Mouse (Mus musculus): ENCODE measurements around the gene Ubxn6.
"Not testable (repeated sequence)": the region's sequence is repeated elsewhere in the genome, so short reads cannot be mapped to it uniquely, and the experiment has no call there.

Gene Ubxn6

GRCm38 (mm10) chr17:56074827-56075208, at the start of gene Ubxn6:
TSS of gene Ubxn6 (minus strand) at chr17:56075028.
- DNase-seq (ENCODE audit: low read depth, low spot score): peak; percentile 92

GRCm38 (mm10) chr17:56123681-56124340, 49.0 kb upstream of the Ubxn6 start:
- DNase-seq (ENCODE audit: low read depth, low spot score): no peak

- no peak for DNase-seq (ENCODE audit: low read depth, low spot score)
Observed at GRCm38 (mm10) chr17:56123161-56123560, 48.3 kb upstream of the Ubxn6 start.

- DNase-seq (ENCODE audit: low read depth, low spot score): no peak
Observed at GRCm38 (mm10) chr17:56121826-56122225, 47.0 kb upstream of the Ubxn6 start, which contains the start of gene Lrg1. TSS of gene Lrg1 (minus strand) at chr17:56122001.

- no peak for DNase-seq (ENCODE audit: low read depth, low spot score)
Observed at GRCm38 (mm10) chr17:56119981-56120880, 45.4 kb upstream of the Ubxn6 start.

GRCm38 (mm10) chr17:56119431-56119830, 44.6 kb upstream of the Ubxn6 start:
- DNase-seq (ENCODE audit: low read depth, low spot score): no peak

- no peak for DNase-seq (ENCODE audit: low read depth, low spot score)
Observed at GRCm38 (mm10) chr17:56117251-56117710, 42.5 kb upstream of the Ubxn6 start, which contains the start of gene Plin5. TSS of gene Plin5 (minus strand) at chr17:56117596.

- no peak for DNase-seq (ENCODE audit: low read depth, low spot score)
Observed at GRCm38 (mm10) chr17:56116193-56116592, 41.4 kb upstream of the Ubxn6 start.

GRCm38 (mm10) chr17:56112743-56113142, 37.9 kb upstream of the Ubxn6 start:
- no peak for DNase-seq (ENCODE audit: low read depth, low spot score)

- DNase-seq (ENCODE audit: low read depth, low spot score): peak; percentile 63
Observed at GRCm38 (mm10) chr17:56111864-56112263, 37.0 kb upstream of the Ubxn6 start.

GRCm38 (mm10) chr17:56111021-56111420, 36.2 kb upstream of the Ubxn6 start:
- DNase-seq (ENCODE audit: low read depth, low spot score): no peak

GRCm38 (mm10) chr17:56110571-56110970, 35.7 kb upstream of the Ubxn6 start:
- no peak for DNase-seq (ENCODE audit: low read depth, low spot score)

GRCm38 (mm10) chr17:56109219-56110051, 34.6 kb upstream of the Ubxn6 start, which contains the start of gene Plin4:
TSS of gene Plin4 (minus strand) at chr17:56109803.
- DNase-seq (ENCODE audit: low read depth, low spot score): no peak

- DNase-seq (ENCODE audit: low read depth, low spot score): no peak
Observed at GRCm38 (mm10) chr17:56108334-56109044, 33.7 kb upstream of the Ubxn6 start.

- DNase-seq (ENCODE audit: low read depth, low spot score): no peak
Observed at GRCm38 (mm10) chr17:56107736-56108135, 32.9 kb upstream of the Ubxn6 start.

- DNase-seq (ENCODE audit: low read depth, low spot score): no peak
Observed at GRCm38 (mm10) chr17:56106981-56107380, 32.2 kb upstream of the Ubxn6 start.

GRCm38 (mm10) chr17:56106436-56106835, 31.6 kb upstream of the Ubxn6 start:
- not testable (repeated sequence) for DNase-seq (ENCODE audit: low read depth, low spot score)

GRCm38 (mm10) chr17:56104821-56105220, 30.0 kb upstream of the Ubxn6 start:
- not testable (repeated sequence) for DNase-seq (ENCODE audit: low read depth, low spot score)

- no peak for DNase-seq (ENCODE audit: low read depth, low spot score)
Observed at GRCm38 (mm10) chr17:56103465-56104285, 28.8 kb upstream of the Ubxn6 start.

GRCm38 (mm10) chr17:56102927-56103326, 28.1 kb upstream of the Ubxn6 start:
- no peak for DNase-seq (ENCODE audit: low read depth, low spot score)
